Mouse (Mus musculus) thymus, adult 18-20 months (tissue): Measurements from ENCODE around the gene Tbc1d14.

Experiments used
- DNase-seq, 2 experiments: peaks; one replicate each; pipeline ENCODE4 v3.0.0; 2022; ENCODE audit warnings: mixed read lengths in 2 of 2

Gene Tbc1d14

GRCm38 (mm10) chr5:36553056-36553606, 39.9 kb downstream of the Tbc1d14 start:
- peak; percentile 34 to 39 for DNase-seq

DNA sequence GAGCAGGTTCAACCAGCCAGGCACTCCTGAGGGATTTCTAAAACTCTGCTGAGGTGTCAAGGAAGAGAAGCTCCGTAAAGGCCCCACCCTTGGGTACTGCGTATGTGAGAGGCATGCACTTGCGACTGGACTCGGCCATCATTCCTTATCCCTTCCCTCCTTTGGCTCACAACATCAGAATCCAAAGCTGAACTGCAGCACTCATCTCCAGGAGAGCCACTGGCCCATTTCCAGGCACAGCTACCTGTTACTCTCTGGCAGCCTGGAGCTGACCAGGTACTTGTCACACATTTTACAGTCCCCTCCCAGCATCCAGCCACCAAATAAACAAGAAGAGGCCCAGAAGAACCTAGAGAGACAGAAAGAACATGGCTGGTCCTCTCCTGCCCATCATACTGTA, 40.7 kb downstream of the Tbc1d14 start:
- DNase-seq, result no peak

GRCm38 (mm10) chr5:36549243-36549642, 43.8 kb downstream of the Tbc1d14 start:
- DNase-seq, result no peak

GRCm38 (mm10) chr5:36544765-36545164, 48.3 kb downstream of the Tbc1d14 start:
- no peak for DNase-seq

DNA sequence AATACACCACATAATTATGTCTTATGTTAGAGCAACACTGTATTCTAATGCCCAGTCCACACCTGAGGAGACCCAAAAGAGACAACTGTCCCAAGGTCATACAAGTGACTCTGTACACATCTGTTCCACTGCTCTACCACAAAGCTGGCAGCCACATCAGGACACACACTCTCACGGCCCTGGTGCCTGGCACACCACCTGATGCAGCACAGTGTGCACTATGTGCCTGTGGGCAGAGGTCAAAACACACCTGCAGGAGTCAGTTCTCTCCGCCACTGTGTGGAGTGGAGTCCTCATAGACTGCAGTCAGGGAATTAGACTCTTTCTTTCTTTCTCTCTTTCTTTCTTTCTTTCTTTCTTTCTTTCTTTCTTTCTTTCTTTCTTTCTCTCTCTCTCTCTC, 52.1 kb downstream of the Tbc1d14 start:
- DNase-seq, result no peak

GRCm38 (mm10) chr5:36538576-36539187, 54.4 kb downstream of the Tbc1d14 start:
- peak; percentile 53 to 70 for DNase-seq

DNA sequence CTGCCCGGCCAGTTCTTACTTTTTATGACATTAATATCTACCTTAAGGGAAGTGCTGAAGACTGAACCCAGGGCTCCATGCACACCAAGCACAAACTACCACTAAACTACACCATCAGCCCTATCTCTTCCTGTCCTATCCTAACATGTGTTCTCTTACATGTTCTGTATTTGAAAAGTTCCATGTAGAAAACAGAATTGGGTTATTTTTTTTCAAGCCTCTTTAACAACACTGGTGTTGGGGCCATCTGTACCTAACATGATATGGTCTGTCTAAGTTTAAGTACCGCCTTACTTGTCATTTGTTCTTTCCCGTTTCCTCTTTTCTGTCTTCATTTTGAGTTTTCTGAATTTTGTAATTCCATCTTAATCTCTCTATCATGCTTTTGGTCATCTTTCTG, 56.7 kb downstream of the Tbc1d14 start:
- no peak for DNase-seq

GRCm38 (mm10) chr5:36535438-36536176, 57.5 kb downstream of the Tbc1d14 start:
- DNase-seq, result no peak

GRCm38 (mm10) chr5:36534455-36535030, 58.5 kb downstream of the Tbc1d14 start:
- no peak for DNase-seq

DNA sequence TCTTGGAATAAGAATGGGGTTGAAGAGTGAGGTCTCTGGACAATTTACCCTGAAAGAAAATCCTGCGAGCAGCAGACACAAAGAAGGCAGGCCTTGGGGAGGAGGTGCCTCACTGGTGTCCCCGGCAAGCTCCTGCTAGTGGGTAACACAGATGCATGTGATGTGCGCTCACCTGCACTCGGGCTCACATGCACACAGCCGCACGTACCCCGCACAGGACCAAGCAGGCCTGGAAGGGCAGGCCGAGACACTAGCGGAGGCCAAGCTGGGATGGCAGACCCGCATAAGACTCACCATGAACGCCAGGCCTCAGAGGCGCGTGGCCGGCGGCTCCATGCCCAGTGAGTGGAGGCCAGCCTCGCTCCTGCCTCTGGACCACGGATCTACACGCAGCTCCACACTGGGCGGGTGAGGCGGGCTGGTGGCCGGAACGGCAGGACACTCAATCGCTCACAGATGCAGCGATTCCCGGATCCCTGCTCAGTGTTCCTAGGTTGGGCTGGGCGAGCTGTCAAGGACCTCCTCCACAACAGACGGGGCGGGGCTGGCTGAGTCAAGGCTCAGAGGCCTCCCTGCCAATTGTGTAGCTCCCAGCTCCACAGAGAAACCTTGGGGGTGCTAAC, 62.8 kb downstream of the Tbc1d14 start:
- peak; percentile 70 to 73 for DNase-seq

DNA sequence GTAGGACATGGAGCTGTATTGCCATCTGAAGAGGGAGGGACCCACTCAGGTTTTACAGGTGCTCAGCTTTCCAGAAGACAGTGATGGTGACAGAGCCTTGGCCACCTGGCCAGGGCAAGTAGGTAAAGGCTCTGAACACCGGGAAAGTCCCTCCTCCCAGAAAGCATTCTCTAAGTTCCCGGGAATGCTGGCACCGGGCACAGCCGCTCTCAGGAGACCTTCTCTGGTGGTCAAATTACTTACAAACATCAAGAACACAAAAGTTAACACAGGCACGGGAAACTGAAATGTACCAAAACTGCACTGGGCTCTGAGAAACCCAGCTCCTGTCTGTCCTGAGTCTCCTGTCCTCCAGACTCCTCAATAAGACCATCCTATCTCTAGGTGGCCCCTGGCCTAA, 63.4 kb downstream of the Tbc1d14 start:
- no peak for DNase-seq

DNA sequence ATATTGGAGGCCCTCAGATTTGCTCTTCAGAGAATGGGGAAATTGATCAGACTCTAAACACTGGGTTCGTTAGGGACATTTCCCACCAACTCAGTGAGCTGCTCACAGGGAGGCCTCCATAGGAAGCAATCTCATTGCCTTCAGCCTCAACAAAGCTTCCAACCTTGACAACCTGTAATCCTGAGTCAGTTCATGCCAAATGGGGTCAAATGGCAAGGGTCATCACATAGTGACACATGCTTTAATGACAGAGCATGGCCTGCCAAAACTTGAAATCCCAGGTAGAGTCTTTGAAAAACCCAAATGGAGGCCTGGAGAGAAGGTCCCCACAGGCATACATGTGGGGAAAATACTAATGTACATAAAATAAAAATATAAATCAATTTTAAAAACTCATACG, 66.2 kb downstream of the Tbc1d14 start:
- no peak for DNase-seq

GRCm38 (mm10) chr5:36526274-36526673, 66.8 kb downstream of the Tbc1d14 start:
- DNase-seq, result no peak

DNA sequence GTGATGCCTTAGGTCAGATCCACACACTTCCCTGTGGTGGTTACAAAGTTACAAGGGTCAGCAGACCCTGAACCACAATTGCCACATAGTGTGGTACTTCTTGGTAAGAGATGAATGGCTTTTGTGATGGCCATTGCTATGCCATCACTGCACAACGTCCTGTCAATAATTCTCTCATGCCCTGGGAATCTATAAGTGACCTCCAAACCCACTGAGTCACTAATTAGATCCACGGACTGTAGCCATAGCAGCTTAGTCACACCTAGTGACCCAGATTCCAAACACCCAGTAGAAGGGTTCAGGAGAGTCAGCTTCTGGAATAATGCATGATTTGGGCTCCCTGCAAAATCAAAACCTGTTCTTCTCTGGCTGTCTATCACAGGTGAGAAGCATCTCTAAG, 67.9 kb downstream of the Tbc1d14 start:
- DNase-seq, result no peak

DNA sequence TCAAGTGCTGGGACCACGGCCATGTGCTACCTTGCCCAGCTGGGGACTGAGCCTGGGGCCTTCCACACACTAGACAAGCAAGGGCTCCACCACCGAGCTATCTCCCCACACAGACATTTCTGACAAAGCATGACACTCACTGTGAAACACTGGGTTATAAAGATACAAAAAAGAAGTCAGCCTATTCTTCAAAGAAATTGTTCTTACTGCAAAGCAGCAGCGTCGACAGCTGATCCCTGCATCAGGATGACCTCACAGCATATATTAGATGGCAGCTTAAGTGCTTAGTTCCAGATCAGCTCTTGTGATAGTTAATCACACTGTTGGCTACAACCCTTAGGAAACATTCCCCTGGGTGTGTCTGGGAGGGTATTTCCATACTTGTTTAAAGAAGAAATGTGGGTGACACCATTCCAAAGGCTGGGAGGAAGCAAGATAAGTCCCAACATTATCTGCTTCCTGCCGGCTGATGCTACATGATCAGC, 69.8 kb downstream of the Tbc1d14 start:
- DNase-seq, result no peak

DNA sequence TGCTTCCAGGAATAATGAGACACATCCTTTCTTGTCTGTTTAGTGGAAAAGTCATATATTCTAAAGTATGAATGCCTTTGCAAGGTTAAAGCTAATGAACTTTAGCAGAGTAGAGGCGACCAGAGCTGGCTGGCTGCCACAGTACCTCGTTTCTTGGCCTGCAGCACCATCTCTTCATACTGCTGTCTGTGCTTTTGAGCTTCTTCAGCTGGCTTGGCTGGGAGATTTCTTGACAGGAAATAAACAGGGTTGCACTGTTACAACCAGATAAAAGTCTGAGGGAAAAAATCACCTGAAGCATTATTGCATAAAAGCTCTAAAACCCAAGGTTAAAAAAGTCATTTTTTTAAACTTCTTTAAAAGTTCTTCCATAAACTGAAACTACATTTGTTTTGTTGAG, 70.3 kb downstream of the Tbc1d14 start:
- DNase-seq, result no peak

- peak in 1 of 2 experiments; percentile 23 for DNase-seq
Measured at GRCm38 (mm10) chr5:36519751-36520150, 73.3 kb downstream of the Tbc1d14 start.

DNA sequence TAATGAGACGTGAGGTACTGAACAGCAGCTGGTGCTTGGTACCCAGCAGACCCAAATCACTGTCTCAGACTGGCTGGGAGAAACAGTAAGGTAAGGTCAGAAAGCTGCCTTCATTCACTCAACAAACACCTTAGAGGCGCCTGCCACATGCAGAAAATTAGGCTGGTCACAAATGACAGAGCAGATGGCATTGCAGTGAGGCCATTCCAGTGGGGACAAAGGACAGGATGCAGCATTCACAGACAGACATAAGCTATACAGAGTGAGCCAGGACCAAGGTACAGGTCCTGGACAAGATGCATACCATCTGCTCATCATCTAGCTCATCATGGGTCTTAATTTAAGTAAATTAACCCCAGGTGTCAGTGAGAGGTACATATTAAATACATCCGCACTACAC, 75.5 kb downstream of the Tbc1d14 start:
- DNase-seq, result no peak

GRCm38 (mm10) chr5:36515558-36515957, 77.5 kb downstream of the Tbc1d14 start:
- DNase-seq, result no peak

GRCm38 (mm10) chr5:36515126-36515525, 78.0 kb downstream of the Tbc1d14 start:
- no peak for DNase-seq

DNA sequence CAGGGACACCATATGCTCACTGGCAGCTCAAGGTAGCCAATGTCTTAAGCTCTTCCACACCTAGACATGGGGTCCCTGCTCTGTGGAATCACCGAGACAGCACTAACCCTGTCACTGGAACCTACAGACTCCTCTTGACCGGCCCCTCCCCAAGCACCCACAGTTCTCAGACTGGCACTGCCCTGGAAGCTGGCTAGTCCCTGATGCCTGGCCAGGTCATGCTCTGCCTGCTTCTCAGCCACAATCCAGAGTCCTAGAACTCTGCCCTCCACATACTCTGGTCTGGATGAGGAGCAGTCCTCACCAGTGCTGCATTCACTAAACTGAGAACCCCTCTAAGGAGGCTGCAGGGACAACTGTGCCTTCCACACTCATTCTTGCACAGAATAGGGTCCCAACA, 82.1 kb downstream of the Tbc1d14 start:
- DNase-seq, result no peak

- DNase-seq, result no peak
Measured at GRCm38 (mm10) chr5:36508351-36508750, 84.7 kb downstream of the Tbc1d14 start.

DNA sequence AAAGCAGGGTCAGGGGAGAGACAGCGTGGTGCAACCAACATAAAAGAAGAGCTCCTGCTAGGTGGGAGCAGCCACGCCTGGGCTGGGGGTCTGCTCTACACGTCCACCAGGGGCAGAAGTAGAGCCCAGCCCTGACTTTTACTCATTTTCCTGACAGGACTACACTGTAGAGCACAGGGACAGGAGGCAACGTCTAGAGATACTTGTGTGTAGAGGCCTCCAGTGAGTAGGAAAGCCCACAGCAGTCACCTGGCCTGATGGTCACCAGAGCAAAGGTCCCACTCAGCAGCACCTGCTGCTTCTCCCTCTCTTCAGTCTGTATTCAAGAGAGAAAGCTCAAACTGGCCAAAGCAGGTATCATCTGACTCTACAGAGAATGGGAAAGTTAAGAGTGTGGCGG, 87.4 kb downstream of the Tbc1d14 start:
- no peak for DNase-seq
